Mouse (Mus musculus) heart, embryonic 10.5 days (tissue): ENCODE data around the gene Dnlz. TPM values are rescaled to one million over a fixed set of nuclear protein-coding genes. Genes with fewer than 3 reads are reported as not detected.

Source experiments
- DNase-seq: peaks from one replicate; pipeline ENCODE4 v3.0.0-alpha.2; 2017; ENCODE audit warnings: low spot score
- H3K27ac ChIP-seq: fragments of 300-500 bp; sonication (generic); 2 replicates; pipeline ENCODE4 v1.5.1; 2016; ENCODE audit warnings: mild to moderate bottlenecking
- H3K27me3 ChIP-seq: fragments of 300-500 bp; sonication (generic); 2 replicates; pipeline ENCODE4 v1.6.1; 2016; ENCODE audit warnings: mild to moderate bottlenecking; ENCODE audit not compliant: poor library complexity, insufficient read depth, severe bottlenecking
- H3K36me3 ChIP-seq: fragments of 300-500 bp; sonication (generic); 2 replicates; pipeline ENCODE4 v1.6.1; 2016; ENCODE audit warnings: mild to moderate bottlenecking, moderate library complexity
- H3K4me1 ChIP-seq: fragments of 300-500 bp; sonication (generic); 2 replicates; pipeline ENCODE4 v1.6.1; 2016; ENCODE audit warnings: mild to moderate bottlenecking
- H3K4me3 ChIP-seq: fragments of 300-500 bp; sonication (generic); 2 replicates; pipeline ENCODE4 v1.5.1; 2016; ENCODE audit warnings: mild to moderate bottlenecking, moderate library complexity
- H3K9me3 ChIP-seq: fragments of 300-500 bp; sonication (generic); 2 replicates; pipeline ENCODE4 v1.6.1; 2016; ENCODE audit warnings: mild to moderate bottlenecking, moderate library complexity
- WGBS: fragments of 180-500 bp; shearing (Covaris S2); methylation state at CpG from one replicate; pipeline ENCODE4 v1.1.7; 2016; 5-methylcytosine and 5-hydroxymethylcytosine counted together
- polyA plus RNA-seq: library from polyadenylated mRNA; unstranded; fragments of >200 nt; fragmentation: Nextera tagmentation; extraction: Ambion mirVana; gene quantifications from 2 replicates; pipeline ENCODE4 v1.2.1, GENCODE M21; 2016

The Dnlz gene
- polyA plus RNA-seq, 1 experiment from 2014 or later = 32.7 TPM

- no peak overlapping the region for H3K4me3 ChIP-seq
- H3K27me3 ChIP-seq = no peaks in the 10 kb centered on the region
- 95% methylated on average over 8 of the region's 8 CpGs for WGBS
- no peaks in the 10 kb centered on the region for H3K9me3 ChIP-seq
- H3K4me1 ChIP-seq = no peaks in the 10 kb centered on the region
- no peak for DNase-seq
- peaks cover 99% of the 10 kb centered on the region for H3K36me3 ChIP-seq
- no peak overlapping the region for H3K27ac ChIP-seq
These were observed 20.5 kb upstream of the Dnlz start for GRCm38 (mm10) chr2:26372396-26372795.

- no peak for DNase-seq
- peaks cover 6% of the 10 kb centered on the region; the same call in 1 of the 2 replicates for H3K4me1 ChIP-seq
- H3K27ac ChIP-seq = no peak overlapping the region
- H3K4me3 ChIP-seq = no peak overlapping the region
- H3K36me3 ChIP-seq = peaks cover 99% of the 10 kb centered on the region
- 92% methylated on average over 1 of the region's 1 CpGs for WGBS
- no peaks in the 10 kb centered on the region for H3K27me3 ChIP-seq
- H3K9me3 ChIP-seq = no peaks in the 10 kb centered on the region
These were observed 16.7 kb upstream of the Dnlz start for GRCm38 (mm10) chr2:26368572-26368971.

- Histone ChIP-seq H3K36me3 (peaks cover 99% of the 10 kb centered on the region), H3K27ac (no peak overlapping the region), H3K4me3 (no peak overlapping the region), H3K4me1 (peaks cover 6% of the 10 kb centered on the region; the same call in 1 of the 2 replicates), H3K27me3 (no peaks in the 10 kb centered on the region), H3K9me3 (no peaks in the 10 kb centered on the region)
- no peak for DNase-seq
- 93% methylated on average over 6 of the region's 6 CpGs for WGBS
These were observed 16.0 kb upstream of the Dnlz start for GRCm38 (mm10) chr2:26367911-26368310.

- WGBS = 82% methylated on average over 10 of the region's 10 CpGs
- Histone ChIP-seq H3K4me3 (no peak overlapping the region), H3K27me3 (no peaks in the 10 kb centered on the region), H3K4me1 (peaks cover 11% of the 10 kb centered on the region), H3K36me3 (peaks cover 73% of the 10 kb centered on the region), H3K9me3 (no peaks in the 10 kb centered on the region), H3K27ac (no peak overlapping the region)
- no peak for DNase-seq
These were observed 13.0 kb upstream of the Dnlz start for GRCm38 (mm10) chr2:26364738-26365465.

- H3K36me3 ChIP-seq = peaks cover 58% of the 10 kb centered on the region
- peaks cover 15% of the 10 kb centered on the region for H3K4me1 ChIP-seq
- H3K4me3 ChIP-seq = no peak overlapping the region
- WGBS = 67% methylated on average over 5 of the region's 5 CpGs
- no peak overlapping the region for H3K27ac ChIP-seq
- no peaks in the 10 kb centered on the region for H3K9me3 ChIP-seq
- DNase-seq = no peak
- H3K27me3 ChIP-seq = no peaks in the 10 kb centered on the region
These were observed 11.6 kb upstream of the Dnlz start for GRCm38 (mm10) chr2:26363481-26363880.

- no peak overlapping the region for H3K4me3 ChIP-seq
- H3K27me3 ChIP-seq = no peaks in the 10 kb centered on the region
- H3K9me3 ChIP-seq = no peaks in the 10 kb centered on the region
- no peak overlapping the region for H3K27ac ChIP-seq
- H3K4me1 ChIP-seq = peaks cover 15% of the 10 kb centered on the region
- H3K36me3 ChIP-seq = peaks cover 53% of the 10 kb centered on the region
- WGBS = 79% methylated on average over 5 of the region's 5 CpGs
- DNase-seq = no peak
These were observed 11.1 kb upstream of the Dnlz start for GRCm38 (mm10) chr2:26362991-26363390.

GRCm38 (mm10) chr2:26360772-26361171 is 8.9 kb upstream of the Dnlz start, which contains the start of gene Card9:
Gene Card9 (minus strand): TSS chr2:26360918.
- H3K27me3 ChIP-seq = peaks cover 4% of the 10 kb centered on the region
- 49% methylated on average over 3 of the region's 3 CpGs for WGBS
- no peaks in the 10 kb centered on the region for H3K9me3 ChIP-seq
- DNase-seq = no peak
- no peak within 1 kb of the TSS for H3K4me3 ChIP-seq
- H3K36me3 ChIP-seq = peaks cover 31% of the 10 kb centered on the region
- H3K27ac ChIP-seq = no peak within 1 kb of the TSS
- peaks cover 21% of the 10 kb centered on the region for H3K4me1 ChIP-seq

GRCm38 (mm10) chr2:26359983-26360382 is 8.1 kb upstream of the Dnlz start:
- 75% methylated on average over 6 of the region's 6 CpGs for WGBS
- Histone ChIP-seq H3K4me3 (no peak overlapping the region), H3K4me1 (peaks cover 21% of the 10 kb centered on the region), H3K27me3 (peaks cover 4% of the 10 kb centered on the region), H3K36me3 (peaks cover 23% of the 10 kb centered on the region), H3K9me3 (no peaks in the 10 kb centered on the region), H3K27ac (no peak overlapping the region)
- DNase-seq = no peak

GRCm38 (mm10) chr2:26358667-26359320 is 6.9 kb upstream of the Dnlz start:
- H3K9me3 ChIP-seq = no peaks in the 10 kb centered on the region
- H3K27ac ChIP-seq = no peak overlapping the region
- no peak overlapping the region for H3K4me3 ChIP-seq
- DNase-seq = no peak
- H3K27me3 ChIP-seq = peaks cover 4% of the 10 kb centered on the region
- H3K4me1 ChIP-seq = peaks cover 15% of the 10 kb centered on the region; the same call in 1 of the 2 replicates
- 83% methylated on average over 13 of the region's 13 CpGs for WGBS
- peaks cover 12% of the 10 kb centered on the region for H3K36me3 ChIP-seq

GRCm38 (mm10) chr2:26357484-26357883 is 5.6 kb upstream of the Dnlz start:
- H3K27ac ChIP-seq = no peak overlapping the region
- peaks cover 4% of the 10 kb centered on the region for H3K27me3 ChIP-seq
- DNase-seq = no peak
- no peaks in the 10 kb centered on the region for H3K36me3 ChIP-seq
- H3K9me3 ChIP-seq = no peaks in the 10 kb centered on the region
- no peak overlapping the region for H3K4me3 ChIP-seq
- H3K4me1 ChIP-seq = peaks cover 20% of the 10 kb centered on the region
- WGBS = 50% methylated on average over 15 of the region's 15 CpGs

- no peak overlapping the region for H3K27ac ChIP-seq
- no peak for DNase-seq
- no peaks in the 10 kb centered on the region for H3K36me3 ChIP-seq
- H3K27me3 ChIP-seq = peaks cover 4% of the 10 kb centered on the region
- H3K4me1 ChIP-seq = peaks cover 23% of the 10 kb centered on the region
- H3K4me3 ChIP-seq = no peak overlapping the region
- 73% methylated on average over 7 of the region's 7 CpGs for WGBS
- no peaks in the 10 kb centered on the region for H3K9me3 ChIP-seq
These were observed 4.8 kb upstream of the Dnlz start for GRCm38 (mm10) chr2:26356678-26357077.

GRCm38 (mm10) chr2:26356231-26356630 is 4.3 kb upstream of the Dnlz start:
- Histone ChIP-seq H3K36me3 (no peaks in the 10 kb centered on the region), H3K9me3 (no peaks in the 10 kb centered on the region), H3K27ac (no peak overlapping the region), H3K27me3 (peaks cover 4% of the 10 kb centered on the region), H3K4me1 (peaks cover 24% of the 10 kb centered on the region), H3K4me3 (no peak overlapping the region)
- 68% methylated on average over 4 of the region's 4 CpGs for WGBS
- DNase-seq = no peak

GRCm38 (mm10) chr2:26354401-26354800 is 2.5 kb upstream of the Dnlz start:
- no peak for DNase-seq
- 81% methylated on average over 4 of the region's 4 CpGs for WGBS
- H3K27ac ChIP-seq = no peak overlapping the region
- H3K4me3 ChIP-seq = no peak overlapping the region
- H3K27me3 ChIP-seq = peaks cover 4% of the 10 kb centered on the region
- no peaks in the 10 kb centered on the region for H3K9me3 ChIP-seq
- H3K4me1 ChIP-seq = peaks cover 30% of the 10 kb centered on the region
- peaks cover 11% of the 10 kb centered on the region for H3K36me3 ChIP-seq
